Mouse (Mus musculus) gastrocnemius, postnatal 25 days (tissue): ENCODE measurements around the gene Senp6. TPM values are rescaled to one million over a fixed set of nuclear protein-coding genes. Genes with fewer than 3 reads are reported as not detected.
A peak's percentile ranks its signal among the peaks of the same experiment; 100 is the strongest.
"Not testable (repeated sequence)": the region's sequence is repeated elsewhere in the genome, so short reads cannot be mapped to it uniquely, and the experiment has no call there.

Source experiments
- DNase-seq: peaks from one replicate; pipeline ENCODE4 v3.0.0; 2022
- total RNA-seq, 2 experiments: library from RNA; stranded (reverse); gene quantifications; 1 replicate in 1 of 2; 2 replicates in 1 of 2; pipeline ENCODE4 v1.2.3; 2021

Senp6 gene
- total RNA-seq, 2 experiments from 2014 or later: 42.3 to 46.7 TPM

DNA sequence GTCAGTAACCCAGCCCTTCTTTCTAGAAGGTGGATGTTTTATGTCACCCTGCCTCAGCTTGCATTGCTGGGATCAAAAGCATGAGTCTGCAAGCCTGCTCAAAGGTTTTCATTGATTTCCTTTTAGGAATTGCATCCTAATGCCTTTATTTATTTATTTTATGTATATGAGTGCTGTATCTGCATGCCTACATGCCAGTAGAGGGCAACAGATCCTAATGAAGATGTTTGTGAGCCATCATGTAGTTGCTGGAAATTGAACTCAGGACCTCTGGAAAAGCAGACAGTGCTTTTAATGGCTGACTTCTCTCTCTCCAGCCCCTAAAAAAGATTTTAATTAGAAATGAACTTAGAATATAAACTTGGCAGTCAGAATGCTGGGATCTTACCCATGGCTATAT, 8.2 kb downstream of the Senp6 start:
- no peak for DNase-seq

DNA sequence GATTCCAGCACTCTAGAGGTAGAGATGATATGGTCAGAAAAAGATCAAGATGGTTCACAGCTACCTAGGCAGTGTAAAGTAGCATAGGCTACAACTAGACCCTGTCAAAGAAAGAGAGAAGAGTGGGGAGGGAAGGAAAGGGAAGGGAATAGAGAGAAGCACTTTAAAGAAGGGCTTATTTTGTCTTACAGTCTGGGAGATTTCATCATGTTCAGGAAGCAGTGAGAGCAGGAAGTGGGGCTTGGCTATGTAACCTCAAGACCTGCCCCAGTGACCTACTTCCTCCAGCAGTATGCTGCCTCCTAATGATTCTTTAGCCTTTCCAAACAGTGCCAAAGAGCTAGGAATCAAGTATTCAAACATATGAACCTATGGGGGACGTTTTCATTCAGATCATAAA, 14.2 kb downstream of the Senp6 start:
- no peak for DNase-seq

DNA sequence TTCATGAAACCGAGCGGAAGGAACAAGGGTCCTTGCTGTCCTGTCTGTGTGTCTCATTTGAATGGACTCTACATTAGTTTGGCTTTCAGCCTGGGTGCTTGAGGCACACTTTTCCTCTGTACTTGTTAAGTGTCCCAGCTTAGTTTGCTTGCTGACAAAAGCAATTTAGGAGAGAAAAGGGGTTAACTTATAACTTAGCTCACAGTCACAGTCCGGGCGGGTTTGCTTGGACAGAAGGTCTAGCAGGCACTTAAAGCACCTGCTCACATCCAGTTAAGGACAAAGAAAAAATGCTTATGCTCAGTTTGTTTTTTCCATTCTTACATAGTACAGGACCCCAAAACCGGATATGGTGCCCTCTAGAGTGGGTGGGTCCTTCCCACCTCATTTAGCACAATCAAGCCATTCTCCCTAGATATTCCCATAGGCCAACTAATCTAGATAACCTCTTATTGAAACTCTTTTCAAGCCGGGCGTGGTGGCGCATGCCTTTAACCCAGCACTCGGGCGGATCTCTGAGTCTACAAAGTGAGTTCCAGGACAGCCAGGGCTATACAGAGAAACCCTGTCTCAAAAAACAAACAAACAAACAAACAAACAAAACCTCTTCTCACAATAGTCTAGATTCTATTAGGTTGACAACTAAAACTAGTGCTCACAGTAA, 17.9 kb downstream of the Senp6 start:
- no peak for DNase-seq

DNA sequence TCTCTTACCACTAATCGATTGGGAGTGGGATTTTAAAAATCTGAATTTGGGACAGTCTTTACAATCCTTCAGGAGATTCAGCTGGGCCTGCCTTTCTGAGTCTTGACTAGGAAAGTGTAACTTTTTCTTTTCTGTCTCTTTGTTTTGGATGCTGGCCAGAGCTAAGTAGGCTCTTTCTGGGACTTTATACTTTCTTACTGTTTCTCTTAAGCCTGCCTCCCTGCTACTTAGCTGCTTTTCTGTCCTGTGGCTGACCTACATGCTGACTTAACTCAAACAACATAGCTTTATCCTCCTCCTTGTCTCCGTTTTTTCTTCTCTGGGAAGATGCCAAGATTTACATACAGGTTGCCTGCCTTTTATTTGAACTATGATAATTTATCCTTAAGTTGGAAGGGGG, 19.0 kb downstream of the Senp6 start:
- DNase-seq: no peak

DNA sequence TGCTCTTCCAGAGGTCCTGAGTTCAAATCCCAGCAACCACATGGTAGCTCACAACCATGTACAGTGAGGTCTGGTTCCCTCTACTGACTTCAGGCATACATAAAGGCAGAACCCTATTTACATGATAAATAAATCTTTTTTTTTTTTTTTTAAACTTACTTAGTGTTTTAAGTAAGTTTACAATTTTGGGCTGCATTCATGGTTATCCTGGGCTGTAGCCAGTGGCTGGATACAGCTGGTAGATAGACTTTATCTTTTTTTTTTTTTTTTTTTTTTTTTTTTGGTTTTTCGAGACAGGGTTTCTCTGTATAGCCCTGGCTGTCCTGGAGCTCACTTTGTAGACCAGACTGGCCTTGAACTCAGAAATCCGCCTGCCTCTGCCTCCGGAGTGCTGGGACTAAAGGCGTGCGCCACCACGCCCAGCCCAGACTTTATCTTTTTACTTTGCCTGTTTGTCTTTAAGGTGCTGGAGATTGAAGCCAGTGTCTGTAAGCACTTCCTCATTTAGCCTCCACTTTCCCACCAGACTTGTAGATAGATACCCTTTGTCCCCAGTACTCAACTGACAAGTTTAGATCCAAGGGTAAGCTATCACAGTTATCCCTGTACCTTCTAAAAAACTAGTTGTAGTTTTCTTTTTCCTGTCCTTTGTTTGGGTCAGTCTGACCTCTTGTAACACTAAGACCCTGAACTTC, 19.7 kb downstream of the Senp6 start:
- not testable (repeated sequence) for DNase-seq

DNA sequence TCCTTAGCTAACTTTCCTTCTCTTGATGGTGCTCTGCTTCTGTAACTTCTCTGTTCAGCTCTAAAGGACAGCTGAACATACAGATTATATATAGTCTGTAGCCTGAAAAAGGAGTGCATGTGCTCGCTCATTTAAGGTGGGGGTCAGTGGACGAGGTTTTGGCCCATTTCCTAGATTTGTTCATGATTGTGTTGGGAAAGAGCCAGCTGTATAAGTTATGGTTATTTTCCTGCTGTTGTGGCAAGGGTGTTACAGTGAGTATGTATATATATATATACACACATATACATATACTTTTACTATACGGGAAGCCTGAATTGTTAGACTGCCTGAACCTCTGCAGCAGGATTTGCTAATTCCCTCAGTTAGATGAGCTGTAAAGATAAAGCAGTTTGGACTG, 22.7 kb downstream of the Senp6 start:
- no peak for DNase-seq

DNA sequence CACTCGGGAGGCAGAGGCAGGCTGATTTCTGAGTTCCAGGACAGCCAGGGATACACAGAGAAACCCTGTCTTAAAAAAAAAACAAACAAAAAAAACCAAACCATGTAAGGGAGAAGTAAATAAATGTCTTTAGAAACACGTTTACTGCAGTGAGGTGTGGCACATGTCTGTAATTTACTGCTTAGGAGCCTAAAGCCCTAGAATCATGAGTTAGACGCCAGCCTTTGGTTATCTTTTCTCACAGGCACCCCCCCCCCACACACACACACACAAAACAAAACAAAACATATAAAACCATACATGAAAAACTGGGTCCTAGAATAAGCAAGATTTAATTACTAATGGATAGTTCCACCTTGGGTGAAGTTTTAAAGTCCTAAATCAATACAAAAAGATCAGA, 29.6 kb downstream of the Senp6 start:
- DNase-seq: no peak

DNA sequence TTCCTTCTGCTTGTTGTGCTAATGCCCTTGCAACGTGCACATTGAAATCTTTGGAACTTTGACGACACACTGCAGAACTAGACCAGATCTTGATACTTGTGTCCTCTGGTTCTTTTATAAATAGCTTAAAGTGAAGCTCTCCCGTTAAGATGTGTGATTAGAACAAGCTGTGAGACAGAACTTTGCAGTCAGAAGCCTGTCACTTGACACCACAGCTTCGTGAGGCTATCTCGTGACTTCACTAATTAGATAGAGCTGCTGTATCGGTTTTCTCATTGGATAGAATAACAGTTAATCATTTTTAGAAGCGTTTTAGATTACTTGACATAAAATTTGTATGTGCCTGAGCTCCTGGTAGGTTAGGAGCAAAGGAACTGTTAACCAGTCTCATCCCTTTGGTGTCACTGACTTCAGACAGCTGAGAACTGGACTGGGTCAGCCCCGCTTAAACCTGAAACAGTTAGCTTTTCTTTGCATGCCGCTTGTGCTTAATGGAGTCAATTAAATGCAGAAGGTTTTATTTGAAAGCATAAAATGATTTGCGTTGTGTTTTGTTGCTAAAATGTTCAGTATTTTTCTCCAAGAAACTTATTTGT, 79.4 kb downstream of the Senp6 start:
- DNase-seq: no peak

DNA sequence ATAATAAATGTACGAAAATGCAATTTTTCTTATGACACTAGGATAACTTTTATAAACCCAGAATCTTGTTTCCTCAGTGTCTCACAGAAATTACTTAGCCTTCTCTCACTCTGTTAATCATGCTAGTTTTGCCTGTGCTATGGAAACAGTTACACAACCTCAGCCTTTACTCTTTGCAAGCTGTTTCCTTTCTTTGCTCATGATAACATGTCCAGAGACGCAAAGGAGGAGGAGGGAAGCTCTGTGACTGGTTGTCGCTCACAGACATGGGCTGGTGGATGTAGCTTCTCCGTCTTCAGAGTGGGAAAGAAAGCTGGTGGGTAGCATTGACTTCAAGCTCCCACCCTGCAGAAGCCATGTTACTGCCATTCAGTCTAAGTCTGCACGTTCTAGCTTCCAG, 82.9 kb downstream of the Senp6 start:
- no peak for DNase-seq

DNA sequence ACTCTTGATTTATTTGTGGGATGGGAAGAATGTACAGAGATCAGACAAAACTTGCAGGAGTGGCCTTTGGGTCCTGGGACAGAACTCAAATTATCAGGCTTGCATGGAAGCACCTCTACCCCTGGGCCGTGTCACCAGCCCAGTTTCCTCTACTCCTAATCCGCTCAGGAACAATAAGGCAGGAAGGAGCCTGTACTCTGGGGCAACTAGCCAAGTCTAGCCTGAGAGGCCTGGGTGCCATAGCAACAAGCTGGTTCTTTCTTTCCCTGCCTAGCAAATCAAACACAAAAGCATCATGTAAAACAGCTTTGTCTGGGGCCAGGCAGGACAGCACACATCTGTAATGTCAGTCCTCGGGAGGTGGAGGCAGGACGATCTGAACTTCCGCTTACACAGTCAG, 88.6 kb downstream of the Senp6 start:
- DNase-seq: no peak

DNA sequence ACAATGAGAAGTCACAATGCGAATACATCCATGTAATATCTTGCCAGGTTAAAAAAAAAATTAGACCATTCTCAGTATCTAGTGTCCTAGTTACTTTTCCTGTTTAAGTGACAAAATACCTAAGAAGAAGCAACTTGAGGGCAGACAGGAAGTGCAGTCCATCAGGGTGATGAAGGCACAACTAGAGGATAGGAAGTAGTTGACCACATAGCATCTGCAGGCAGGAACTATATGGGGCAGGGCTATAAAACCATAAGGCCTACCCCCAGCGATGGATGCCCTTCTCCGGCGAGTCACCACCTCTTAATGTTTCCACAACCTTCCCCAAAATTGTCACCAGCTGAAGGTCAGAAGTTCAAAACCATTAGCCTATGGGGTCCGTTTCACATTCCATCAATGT, 90.1 kb downstream of the Senp6 start:
- DNase-seq: no peak

DNA sequence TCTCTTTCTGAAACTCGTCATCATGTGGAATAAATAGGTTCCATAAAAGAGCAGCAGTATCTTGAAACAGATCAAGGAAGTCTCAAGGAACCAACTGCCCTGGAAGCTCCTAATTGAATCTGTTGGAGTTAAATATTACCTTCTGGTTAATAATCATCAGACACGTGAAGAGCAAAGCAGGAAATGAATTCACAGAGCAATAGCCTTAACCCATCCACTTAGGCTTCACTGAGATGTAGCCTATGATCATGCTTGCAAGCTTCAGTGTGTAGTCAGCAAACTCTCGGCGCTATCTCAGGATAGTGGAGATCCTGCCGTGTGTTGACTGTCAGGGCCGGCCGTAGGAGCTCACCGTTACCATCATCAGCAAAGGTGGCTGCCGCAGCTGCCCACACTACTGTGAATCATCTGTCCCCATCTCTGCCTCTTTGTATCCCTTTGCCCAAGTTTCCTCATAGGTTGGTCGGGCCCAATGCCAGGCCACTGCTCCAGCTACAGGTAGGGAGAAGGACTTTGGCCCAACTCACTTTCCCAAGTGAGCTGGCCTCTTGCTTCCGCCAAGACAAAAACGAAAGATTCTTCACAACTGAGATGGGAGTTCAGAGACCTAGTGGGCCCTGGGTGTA, 91.2 kb downstream of the Senp6 start:
- DNase-seq: no peak

DNA sequence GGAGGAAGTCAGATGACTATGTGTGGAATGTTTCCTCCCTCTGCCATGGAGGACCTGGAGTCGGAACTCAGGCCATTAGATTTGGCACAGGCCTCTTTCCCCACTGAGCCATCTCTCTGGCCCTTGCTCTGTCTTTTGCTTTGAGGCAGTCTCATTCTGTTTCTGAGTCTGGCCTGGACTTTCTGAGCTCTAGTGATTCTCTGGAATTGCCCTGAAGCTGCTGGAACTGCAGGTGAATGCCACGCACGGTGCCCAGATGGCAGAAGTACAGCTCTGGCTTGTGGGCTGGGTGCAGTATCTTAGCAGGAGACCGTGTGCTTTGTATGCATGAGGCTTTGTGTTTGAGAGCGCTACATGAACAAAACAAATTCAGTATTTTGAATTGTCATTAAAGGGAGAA, 92.2 kb downstream of the Senp6 start:
- DNase-seq: no peak

DNA sequence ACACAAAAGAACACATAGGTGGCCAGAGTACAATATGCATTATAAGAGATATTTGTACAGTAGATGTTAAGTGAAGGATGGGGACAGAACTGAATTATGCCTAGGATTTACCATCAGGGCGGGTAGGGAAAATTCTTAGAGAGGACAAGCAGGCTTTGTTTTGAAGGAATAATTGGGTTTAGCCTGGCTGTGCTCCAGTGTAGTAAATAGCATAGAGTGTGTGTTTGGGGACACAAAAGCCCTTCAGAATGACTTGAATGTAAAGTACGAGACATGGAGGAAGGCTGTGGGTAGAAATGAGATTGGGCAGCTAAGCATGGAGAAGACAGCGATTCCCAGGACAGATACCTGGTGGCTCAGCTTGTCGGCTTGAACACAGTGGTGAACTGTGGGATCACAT, 94.7 kb downstream of the Senp6 start:
- no peak for DNase-seq

DNA sequence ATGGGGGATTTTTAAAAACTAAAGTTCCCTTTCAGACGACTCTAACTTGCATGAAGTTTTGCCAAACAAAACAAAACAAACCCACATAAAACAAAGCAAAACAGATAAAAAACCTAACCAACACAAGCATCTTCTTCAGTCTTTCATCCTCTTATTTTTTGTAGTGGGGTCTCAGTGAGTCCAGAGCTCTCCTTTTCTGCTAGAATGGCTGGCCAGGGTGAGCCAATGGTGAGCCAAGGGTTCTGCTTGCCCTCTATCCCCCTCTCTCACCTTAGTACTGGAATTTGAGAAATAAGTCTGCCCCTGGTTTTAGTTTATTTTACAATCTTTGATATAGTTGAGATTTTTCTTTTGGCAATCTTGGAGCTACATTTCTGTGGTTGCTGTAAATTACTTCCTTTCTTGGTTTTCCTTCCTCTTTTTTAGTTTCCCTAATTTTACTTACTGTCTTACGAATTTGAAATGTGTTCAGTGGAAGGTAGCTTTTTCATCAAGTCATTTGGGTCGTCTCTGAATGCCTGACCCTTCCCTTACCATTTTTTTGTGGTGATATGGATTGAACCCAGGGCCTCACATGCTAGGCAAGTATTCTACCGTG, 96.5 kb downstream of the Senp6 start:
- DNase-seq: no peak

DNA sequence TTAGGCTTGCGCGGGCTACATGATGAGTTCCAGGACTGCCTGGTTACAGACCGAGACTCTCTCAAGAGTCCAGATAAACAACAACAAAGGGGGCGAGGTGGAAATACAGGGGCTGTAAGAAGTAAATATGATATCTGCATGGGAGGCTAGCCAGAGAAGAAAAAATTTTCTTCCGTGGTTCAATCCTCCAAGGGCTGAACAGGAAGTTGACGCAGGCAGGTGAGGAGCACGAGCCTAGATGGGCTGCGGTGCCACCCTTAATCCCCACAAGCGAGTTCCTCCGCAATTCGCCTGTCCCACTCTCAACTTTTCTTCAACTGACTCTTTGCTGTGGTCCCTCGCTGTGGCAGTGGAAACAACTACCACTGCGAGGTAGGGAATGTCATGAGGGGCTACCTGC, 97.5 kb downstream of the Senp6 start:
- no peak for DNase-seq

DNA sequence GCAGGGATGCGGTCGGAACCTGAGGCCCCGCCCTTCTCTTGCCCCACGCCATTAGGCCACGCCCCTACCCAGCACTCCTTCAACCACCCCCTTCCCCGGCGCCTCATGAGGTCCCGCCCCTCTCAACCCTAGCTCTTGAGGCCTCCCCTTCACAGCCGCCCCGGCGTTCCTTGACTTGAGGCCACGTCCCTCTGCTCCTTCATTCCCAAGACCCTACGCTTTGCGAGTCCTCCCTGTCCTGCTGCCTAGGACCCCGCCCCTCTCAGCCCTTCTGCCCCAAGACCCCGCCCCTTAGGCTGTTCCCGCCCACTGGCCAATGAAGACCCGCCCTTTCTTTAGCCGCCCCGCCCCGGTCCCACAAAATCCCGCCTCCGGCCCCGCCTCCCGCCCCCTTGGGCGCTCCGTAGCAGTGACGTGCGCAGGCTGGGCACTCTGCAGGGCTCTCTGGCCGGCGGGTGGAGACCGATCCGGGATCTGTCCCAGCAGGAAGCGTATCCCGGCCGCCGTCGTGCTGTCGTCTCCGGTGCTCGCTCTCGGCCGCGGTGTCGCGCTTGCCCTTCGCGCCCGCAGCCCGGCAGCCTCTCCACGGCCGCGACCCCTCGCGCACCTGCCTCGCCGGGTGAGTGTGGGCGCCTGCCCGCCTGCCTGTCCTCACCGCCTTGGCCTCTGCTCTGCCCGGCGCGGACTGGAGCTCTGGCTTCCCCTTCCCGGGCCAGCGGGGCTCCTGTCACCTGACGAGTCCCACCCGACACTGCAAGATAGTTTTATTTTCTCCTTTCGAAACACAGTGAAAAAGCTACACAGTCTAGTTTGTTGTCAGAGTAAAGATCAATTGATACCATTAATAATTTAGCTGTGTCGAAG, 98.1 kb downstream of the Senp6 start, which contains the start of gene Myo6:
Myo6 (plus strand) TSS at position 421 of the 864 bp plus-strand sequence.
- peak; percentile 93 for DNase-seq

DNA sequence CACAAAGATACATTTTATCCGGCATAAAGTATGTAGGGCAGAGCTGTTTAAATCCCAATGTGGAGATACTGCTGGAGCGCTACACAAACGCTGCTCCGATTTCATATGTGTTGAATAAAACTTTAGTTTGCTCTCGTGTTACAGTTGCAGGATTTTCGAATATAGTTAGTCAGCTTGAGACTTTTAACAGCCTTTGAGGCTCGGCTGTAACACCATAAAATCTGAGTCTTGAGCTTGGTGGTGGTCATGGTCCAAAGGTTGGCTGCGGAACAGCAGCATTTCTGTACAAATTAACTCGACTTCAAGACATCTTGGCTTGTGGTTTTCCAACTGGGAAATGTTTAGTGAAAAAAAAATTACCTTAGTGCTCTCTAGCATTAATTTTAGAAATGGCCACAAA, 99.0 kb downstream of the Senp6 start:
- DNase-seq: no peak

DNA sequence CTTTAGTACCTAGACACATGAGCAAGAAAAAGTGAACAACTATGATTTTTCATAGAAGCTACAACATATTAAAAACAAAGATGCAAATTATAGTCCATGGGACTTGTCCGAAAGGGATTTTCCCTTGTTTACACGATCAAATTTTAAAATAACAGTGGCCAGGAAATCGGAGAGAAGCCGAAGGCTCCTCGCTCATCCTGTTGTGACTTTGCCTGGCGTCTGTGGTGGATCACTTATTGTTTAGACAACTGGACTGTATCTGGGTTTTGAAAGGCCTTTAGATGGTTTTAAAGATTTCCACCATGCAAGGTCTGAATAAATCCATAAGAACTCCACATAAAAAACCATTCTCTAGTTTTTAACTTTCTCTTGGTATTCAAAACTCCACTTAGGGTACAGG, 99.7 kb downstream of the Senp6 start:
- no peak for DNase-seq

DNA sequence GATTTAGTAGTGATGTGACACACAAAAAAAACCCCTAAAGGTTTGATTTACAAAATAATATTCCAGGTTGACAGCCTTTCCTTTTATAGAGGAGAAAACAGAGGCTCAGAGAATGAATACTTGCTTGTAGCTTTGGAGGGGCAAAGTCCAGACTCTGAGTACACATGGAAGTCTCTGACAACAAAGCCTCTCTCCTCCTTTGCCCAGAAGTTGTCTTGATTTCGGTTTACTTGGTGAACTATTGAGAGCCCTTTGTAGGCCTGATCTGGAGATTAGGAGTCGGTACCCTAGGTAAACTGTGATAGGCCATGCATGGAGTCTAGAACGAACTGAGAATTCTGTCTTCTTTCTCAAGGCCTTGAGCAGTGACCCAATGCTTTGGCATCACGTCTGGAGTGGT, 100.4 kb downstream of the Senp6 start:
- no peak for DNase-seq

DNA sequence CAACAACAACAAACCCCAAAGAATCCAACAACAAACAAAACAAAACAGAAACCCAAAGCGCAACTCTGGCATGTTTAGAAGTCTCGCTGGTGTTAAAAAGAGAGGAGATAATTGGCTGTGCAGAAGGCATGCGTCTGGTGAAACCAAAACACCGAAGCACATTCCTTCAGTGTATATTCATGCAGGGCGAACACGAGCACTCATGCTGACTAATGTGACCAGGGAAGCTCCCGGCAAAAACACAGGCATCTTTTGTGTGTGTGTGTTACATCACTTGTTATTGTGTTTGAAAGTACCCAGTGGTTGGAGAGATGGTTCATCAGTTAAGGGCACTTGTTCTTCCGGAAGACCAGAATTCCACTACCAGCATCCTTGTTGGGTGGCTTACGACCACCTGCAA, 102.8 kb downstream of the Senp6 start:
- DNase-seq: no peak

DNA sequence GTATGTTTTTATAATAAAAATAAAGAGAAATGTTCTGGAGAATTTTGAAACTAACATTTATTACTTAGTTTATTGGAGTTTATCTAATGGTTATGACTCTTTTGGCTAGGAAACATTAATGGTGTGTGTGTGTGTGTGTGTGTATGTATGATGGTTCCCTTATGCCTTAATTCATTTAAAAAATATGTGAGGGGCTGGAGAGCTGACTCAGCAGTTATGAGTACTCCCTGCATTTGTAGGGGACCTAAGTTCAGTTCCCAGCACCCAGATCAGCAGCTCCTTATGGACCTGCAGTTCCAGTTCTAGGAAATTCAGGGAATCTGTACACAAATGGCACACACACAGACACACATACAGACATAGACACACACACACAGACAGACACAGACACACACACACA, 104.5 kb downstream of the Senp6 start:
- no peak for DNase-seq
